Mouse (Mus musculus) left cerebral cortex, postnatal 10 days (tissue): Measurements from ENCODE around the gene Cdc14a. TPM values are rescaled to one million over a fixed set of nuclear protein-coding genes. Genes with fewer than 3 reads are reported as not detected.

Source experiments
- DNase-seq, 2 experiments: peaks; one replicate each; pipeline ENCODE4 v3.0.0; 2021 to 2022; ENCODE audit warnings: low spot score in 2 of 2, mixed read lengths in 1 of 2; ENCODE audit errors: extremely low spot score in 1 of 2
- intact Hi-C: fragments of 180-260 bp; cut with DNase I; formaldehyde crosslinking; loops from one replicate; pipeline ENCODE4 v1.15.1; 2025
- total RNA-seq, 2 experiments: library from RNA; stranded (reverse); gene quantifications; 2 replicates each; pipeline ENCODE4 v1.2.3; 2021

Gene Cdc14a
- total RNA-seq, 2 experiments from 2014 or later: 2.2 to 3.2 TPM

DNA sequence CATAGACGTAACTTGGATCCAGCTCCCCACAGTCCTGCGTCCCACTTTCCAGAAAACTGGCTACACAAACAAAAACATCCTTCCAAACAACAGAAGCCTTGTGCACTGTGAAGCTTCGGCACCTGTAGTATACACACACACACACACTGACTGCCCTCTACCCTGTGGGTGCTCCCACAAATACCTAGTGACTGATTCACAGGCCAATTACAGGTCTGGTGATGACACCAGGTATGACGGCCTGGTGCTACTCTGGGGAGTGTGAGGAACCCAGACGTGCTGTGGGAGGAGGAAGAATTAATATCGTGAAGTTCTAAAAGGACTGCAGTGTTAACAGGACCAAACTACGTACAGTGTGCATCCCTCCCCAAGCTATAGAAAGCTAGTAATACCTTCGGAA lies 1.8 kb downstream of the Cdc14a start:
- intact Hi-C loops: loop anchor here (5.0 kb wide), 2 partner anchors 70 to 80 kb away; no protein-coding TSS in a partner anchor
- DNase-seq: no peak

DNA sequence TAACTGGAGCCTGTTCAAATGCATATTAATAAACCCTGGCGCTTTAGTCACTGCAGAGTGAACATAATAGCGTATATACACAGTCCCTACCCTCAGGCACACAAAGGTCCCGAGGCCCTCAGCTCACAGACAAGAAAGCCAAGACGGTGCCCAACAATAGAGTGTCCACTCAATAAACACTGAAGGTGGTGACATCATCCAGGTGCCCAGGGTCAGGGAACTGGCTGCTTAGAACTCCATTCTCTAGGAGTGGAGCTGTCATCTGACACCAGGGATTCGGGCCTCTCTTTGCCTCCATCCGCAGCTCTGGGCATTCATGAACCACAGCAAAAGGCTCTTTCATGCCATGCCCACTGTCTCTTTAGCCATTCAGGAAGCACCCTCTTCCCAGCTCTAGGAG lies 2.7 kb downstream of the Cdc14a start:
- DNase-seq: no peak
- intact Hi-C loops: loop anchor here (5.0 kb wide), 2 partner anchors 71 to 79 kb away; no protein-coding TSS in a partner anchor

DNA sequence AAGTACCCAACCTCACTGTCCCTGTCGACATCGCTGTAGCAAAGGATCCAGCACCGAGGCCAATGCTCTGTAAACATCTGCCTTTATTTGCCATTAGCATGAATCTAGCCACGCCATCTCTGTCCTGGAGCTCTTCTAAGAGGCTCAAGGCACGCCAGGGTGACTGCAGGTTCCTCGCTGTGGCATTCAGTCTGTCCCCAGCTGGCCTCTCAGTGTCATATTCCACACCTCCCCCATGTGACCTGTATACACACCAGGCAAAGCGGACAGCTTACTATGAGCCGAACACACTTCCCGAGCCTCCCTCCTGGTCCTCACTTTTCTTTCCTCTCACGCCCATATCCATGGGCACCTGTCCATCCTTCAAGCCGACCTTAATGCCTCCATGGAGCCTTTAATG lies 4.0 kb downstream of the Cdc14a start:
- intact Hi-C loops: loop anchor here (5.0 kb wide), 2 partner anchors 73 to 77 kb away; no protein-coding TSS in a partner anchor
- DNase-seq: no peak

DNA sequence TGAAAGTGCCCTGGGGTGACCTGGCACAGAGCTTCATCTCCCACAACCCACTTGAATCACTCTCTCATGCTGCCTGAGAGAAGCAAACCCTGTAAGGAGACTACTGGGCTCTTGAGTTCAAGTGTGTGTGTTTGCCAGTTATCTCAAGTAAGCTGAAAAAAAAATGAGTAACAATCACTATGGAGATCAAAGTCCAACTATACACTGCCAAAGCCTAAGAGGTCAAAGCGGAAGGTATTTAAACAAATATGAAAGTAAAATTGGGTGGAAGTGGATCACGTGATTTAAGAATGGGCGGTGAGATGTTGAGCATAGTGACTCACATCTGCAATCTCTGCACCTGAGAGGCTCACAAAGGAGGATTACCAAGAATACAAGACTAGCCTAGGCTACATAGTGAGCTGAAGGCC lies 9.4 kb downstream of the Cdc14a start:
- intact Hi-C loops: no loop called here
- no peak for DNase-seq

DNA sequence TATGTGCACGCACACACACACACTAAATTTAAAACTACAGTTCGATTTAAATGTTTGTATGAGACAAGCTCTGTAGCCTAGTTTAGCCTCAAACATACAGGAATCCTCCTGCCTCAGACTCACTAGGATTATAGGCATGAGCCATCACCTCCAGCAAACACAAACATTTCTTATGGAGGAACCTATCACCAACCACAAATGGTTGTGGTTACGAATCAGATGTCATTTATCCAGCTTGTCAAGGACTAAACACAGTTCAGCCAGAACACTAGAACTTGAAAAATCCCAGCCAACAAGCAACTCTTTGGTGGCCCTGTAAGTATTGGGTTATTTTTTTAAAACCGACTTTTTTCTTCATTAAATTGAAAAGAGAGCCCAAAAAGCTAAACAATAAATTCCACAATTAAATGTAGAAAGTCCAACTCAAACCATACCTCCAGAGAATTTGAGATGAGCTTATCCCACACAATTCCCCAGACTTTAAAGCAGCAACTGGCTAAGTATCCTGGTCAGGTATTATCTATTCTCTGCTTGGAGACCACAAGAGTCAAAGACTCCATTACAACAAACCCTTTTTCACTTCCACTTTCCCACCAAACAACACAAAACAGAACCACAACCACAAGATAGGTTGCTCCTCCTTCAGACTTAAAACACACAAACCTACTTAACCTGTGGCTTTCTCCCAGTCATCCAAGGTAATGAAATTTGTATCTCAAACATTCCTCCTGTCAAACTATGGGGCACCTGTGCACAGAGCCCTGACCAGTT lies 10.7 kb downstream of the Cdc14a start:
- intact Hi-C loops: no loop called here
- no peak for DNase-seq

DNA sequence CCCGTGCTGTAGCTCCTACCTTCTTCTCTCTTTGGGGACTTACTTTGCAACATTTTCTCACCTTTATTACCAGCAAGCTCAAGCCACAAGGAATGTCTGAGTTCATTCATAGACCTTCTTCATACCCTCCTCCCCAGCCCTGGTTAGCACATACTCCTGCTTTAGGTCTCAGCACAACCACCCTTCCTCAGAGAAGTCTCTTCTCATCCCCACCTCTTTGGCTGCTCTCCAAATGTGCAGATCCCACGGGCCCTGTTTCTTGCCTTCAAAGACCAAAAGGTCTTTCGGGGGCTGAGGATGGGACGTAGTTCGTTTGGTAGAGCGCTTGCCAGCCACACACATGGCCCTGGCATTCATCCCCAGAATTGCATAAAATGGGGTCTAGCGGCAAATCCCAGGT lies 13.8 kb downstream of the Cdc14a start:
- no peak for DNase-seq
- intact Hi-C loops: no loop called here

DNA sequence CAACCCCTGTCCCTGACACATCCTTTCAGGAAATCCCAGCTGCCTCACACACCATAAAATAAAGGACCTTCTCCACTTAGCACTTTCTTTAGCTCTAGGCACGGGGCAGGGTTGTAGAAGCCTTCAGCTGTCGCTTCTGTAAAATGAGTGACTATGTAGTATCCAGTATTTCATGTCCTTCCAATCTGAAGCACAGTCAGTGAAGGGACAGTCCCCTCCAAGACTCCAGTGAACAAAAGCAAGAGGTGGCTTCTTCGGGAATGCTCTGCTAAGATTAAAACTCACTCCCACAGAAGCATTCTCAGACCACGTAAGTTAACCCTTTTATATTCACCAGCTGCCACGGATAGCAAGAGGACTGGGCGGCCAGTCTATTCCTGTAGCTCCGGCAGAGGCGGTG lies 14.3 kb downstream of the Cdc14a start:
- intact Hi-C loops: no loop called here
- DNase-seq: no peak

DNA sequence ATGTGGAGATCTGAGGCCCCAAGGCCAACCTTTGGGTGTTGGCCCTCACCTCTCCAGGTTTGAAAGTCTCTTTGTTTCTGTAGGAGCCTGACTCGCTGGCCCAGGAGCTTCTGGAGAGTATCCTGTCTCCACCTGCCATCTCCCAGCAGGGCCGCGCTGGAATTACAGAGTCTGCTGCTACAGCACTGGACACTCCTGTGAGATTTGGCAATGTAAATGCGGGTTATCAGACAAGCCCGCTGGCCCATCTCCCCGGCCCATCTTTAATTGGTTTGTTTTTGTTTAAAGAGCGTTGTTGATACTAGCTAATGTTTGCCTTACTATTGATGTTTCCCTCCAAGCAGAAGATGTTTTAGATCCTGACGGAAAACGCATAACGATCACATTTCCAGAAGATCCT lies 15.0 kb downstream of the Cdc14a start:
- intact Hi-C loops: no loop called here
- no peak for DNase-seq

DNA sequence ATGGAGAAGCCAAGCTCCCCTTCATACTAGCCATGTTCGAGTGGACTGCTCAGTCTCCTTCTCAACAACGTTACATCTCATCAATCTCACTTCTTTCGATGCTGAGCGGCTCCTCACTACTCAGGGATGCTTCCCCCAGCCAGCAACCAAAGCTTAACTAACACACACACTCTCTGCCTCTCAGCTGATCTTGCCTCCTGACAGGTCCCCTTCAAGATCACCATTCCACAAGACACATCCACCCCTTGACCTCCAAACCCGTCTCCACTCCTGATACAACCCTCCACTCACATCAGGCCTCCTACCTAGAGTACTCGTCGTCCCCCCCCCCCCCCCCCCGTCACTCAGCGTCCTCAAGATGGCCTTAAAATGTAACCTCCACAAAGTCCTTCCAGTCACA lies 18.3 kb downstream of the Cdc14a start:
- no peak for DNase-seq
- intact Hi-C loops: no loop called here

DNA sequence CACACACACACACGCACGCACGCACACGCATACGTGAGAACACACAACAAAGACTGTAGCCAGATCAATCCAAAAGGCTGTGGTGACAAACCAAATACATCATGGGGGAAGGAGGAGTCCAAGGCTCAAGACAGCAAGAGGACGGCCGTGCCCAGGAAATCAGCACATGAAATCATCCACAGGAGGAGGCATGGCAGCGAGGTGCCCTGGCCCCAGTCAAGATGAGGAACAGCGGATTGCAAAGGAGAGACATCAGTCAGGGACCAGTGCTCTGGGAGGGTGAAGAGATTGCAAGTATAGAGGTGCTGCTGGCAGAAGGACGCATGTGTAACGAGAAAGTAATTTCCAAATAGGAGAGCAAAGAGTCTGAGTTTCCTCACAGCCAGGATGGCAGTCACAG lies 22.4 kb downstream of the Cdc14a start:
- no peak for DNase-seq
- intact Hi-C loops: no loop called here

DNA sequence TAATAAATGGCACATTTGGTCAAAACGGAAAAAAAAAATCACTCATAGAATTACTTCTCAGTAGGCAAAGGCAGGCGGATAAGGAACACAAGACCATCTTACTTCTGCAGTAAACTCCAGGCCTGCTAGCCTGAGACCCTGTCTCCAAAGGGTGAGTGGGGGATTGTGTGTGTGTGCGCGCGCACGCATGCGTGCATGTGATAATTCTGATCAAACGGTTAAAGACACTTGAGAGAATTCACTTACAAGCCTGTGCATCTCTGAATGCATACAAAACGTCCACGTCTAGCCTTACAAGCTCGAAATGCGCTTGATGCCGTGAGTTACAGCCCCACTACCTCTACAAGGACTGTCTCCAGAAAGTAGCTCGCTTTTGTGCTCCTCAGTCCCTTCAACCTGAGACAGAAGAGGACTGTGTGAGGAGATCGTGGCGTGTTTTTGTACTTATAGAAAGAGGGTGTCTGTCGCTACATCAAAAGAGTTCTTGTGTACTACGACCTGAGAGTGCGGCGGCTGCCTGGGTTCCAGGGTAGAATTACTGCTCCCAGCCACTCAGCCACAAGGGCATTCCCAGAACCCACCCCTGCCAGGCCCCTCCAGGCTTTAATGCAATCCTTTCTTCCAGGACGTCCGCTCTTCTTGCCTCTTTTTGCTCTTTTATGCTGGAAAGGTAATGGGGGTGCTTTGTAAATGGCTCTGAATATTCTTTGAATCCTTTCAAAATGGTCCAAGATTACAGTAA lies 24.3 kb downstream of the Cdc14a start:
- intact Hi-C loops: no loop called here
- DNase-seq: no peak

DNA sequence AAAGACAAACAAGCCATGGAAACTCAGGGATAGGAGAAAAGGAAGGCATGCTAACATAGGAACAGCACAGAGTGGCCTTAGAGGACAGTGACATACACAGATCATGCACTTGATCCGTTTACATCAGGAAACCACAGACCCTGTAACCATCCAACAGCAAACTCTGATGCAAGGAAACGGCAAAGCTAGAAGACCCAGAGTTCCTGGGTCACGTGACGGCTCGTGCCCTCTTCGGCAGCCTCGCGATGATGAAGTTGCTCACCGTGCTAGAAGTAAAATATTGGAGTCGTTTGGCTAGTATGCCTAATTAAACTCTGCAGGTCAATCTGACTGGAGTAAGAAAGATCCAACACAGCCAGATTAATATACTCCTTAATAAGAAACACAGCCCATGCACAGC lies 25.3 kb downstream of the Cdc14a start:
- DNase-seq: no peak
- intact Hi-C loops: no loop called here

DNA sequence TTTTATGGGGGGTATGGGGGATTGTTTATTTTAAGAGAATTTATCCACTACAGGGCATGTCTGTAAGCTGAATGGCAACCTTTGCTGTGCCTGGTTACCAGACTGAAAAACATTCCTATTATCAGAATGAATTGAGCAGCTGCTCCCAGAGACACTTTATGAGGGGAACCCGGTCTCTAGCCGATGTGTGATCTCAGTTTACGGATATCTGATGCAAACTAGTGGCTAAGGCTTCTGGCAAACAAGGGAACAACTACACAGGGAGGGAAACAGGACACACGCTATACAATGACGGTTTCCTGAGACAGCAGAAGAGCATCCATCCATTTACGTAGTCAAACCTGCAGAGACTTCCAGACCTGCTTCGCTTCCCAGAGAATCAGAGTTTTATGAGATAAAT lies 25.9 kb downstream of the Cdc14a start:
- intact Hi-C loops: no loop called here
- no peak for DNase-seq

DNA sequence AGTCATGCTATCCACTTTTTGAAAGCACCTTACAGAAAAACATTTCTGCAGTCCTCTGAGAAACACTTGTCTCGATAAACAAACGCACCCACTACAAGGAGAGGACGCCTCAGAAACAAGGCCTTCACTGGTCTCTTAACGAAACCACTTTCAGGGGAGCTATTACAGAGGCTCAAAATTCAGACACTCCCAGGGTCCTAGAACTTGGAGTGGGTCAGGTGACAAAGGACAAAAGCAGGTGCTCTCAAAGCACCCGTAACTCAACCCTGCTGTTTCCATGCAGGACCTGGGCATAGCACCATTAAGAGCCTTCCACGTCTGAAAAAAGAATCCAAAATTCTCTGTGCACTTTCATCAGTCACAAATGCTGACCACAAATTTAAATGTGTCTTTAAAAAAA lies 26.5 kb downstream of the Cdc14a start:
- DNase-seq: no peak
- intact Hi-C loops: no loop called here

DNA sequence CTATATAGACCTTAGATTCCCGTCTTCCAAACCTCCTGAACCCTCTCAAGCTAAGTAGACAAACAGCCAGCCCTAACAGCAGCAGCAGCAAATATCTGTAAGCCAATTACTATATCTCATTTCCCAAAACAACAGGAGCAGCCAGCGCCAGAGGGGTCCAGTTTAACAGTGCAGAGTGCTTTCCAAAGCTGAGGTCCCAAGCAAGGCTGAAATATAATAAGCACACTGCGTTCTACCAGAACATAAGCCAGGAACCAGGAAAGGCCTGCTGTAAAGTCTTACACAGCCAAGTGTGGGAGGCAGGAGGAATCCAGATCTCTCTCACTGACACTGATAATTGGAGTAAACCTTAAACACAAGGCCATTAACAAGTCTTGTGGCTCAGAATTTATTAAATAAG lies 27.3 kb downstream of the Cdc14a start:
- intact Hi-C loops: no loop called here
- no peak for DNase-seq

DNA sequence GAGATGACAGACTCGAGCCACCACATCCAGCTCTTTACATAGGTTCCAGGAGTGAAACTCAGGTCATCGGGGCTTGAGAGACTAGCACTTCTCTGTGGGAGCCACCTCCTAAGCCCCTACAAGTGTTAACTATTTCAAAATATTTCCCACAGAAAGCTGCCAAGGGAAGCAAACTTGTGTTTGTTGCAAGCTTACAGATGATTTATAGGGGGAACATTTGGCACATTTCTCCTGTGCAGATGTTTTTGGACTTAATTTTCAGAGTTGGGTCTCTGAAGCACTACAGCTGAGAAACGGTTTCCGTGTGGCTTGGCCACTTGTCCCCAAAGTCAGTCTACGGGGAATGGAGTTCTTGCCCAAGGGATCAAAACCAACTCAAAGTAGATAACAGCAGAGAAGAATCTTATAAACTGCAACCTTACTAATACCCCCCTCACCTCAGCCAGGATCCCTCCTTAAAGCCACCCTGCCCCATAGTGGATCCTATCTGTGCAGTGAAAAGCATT lies 28.9 kb downstream of the Cdc14a start:
- intact Hi-C loops: no loop called here
- no peak for DNase-seq

DNA sequence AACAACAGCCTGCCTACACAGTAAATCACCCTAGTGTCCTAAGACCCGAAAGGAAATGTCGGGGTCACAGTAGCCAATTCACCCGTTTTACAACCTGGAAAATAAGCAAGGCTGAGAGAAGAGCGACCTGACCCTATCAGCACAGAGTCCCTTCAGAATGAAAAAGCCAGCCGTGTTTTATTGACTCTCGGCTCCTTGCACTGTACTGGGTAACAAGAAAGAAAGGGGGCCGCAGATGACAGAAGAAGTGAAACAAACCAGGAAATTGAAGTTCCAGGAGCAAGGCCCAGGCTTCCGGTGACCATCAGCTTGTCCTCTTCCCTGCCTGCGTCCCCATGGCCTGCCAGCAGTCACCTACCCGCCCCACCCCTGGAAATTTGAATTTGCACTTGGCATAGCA lies 32.4 kb downstream of the Cdc14a start:
- DNase-seq: no peak
- intact Hi-C loops: no loop called here

DNA sequence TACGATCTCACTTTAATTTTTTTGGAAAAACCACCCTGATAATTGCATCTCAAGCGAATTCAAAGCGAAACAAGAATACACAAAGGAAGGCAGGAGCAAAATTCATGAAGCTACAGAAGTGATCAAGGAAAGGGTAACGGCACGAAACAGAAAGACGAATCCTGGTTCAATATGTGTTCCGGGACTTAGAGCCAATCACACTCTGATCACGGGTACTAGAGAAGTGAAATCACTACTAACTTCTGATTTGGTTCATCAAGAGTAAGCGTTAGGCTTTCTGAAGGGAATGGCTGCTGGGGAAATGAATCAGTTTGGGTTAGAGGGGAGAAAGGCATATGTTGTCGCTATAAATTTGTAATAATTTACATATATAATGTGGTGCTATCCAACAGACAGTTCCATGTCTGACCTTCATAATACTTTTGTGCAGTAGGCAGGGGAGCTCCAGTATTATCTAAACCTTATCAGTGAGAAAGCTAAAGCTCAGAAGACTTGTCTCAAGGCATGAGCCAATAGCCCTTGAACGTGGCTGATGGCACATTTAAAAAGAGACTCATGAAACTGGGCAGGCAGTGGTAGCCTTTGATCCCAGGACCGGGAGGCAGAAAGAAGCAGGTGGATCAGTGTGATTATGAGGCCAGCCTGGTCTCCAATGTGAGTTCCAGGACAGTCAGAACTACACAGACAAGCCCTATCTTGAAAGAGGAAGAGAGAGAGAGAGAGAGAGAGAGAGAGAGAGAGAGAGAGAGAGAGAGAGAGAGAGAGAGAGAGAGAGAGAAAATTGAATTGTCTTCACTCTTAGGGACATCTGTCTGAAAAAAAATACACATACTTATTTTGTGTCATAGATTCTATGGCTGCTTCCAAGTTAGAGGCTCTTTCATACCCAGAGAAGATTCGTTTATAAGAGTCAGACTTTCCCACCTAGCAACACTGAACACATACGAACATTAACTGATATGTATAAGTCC lies 34.0 kb downstream of the Cdc14a start:
- no peak for DNase-seq
- intact Hi-C loops: no loop called here

DNA sequence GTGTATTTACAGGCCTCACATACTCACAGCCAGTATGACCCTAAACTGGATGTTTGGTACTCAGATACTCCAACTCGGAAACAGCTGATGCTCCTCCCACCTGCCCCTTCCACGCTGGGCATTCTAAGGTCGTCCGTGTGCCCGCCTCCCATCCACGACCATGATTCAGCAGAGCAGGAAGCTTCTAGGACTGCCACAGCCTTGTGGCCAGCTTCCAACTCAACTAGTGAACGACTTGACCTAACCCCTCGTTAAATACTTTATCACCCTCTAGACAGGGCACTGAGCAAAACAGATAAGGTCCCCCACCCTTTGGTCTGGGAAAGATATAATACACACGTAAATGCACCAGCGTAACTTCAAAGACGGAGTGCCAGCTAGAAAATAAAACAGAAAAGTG lies 35.0 kb downstream of the Cdc14a start:
- intact Hi-C loops: no loop called here
- no peak for DNase-seq
